Mouse (Mus musculus) layer of hippocampus, adult 18-20 months (tissue): ENCODE measurements at regions not wholly inside any gene's neighbourhood (a gene's known extent, or its start where the extent isn't known, plus 50 kb on each side); places are given as distances from the start of the nearest gene placed in this dataset.

Source experiments
- DNase-seq, 2 experiments: peaks; one replicate each; pipeline ENCODE4 v3.0.0; 2022; ENCODE audit warnings: low spot score in 2 of 2

DNA sequence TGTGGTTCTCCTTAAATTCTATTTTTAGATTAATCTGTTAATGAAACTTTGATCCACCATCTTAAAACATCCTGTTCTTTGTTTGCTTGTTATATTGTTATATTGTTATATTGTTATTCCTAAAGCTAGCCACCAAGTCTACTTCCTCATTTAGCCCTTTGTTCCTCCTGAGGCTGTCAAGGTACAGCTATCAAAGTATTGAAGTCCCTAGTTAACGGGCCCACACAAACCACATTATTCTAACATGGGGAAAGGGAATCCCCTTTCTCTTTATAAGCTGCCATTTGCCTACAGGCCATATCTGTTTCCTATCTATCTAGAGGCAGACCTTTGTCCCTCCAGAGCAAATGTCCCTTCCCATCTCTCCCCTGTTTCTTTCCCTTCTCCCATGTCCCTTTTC is 317.0 kb downstream of the Prr30 start:
- no peak for DNase-seq

DNA sequence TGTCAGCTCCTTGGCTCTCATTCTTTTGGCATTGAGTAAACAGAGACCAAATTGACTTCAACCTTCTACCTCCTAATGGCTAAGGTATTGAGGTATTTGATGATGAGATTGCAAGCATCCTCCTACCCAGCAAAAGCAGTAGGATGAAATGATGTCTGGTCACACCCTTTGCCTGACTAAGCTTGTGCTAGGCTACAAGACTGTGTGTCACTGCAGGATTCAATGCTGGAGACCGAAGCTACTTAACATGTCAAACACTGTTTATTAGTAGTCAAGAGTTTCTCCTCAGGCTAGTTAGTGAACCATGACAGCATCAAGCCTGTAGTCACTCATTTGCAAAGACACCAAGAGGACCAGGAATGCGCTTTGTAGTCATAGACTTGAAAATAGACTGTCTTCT is 320.0 kb downstream of the Prr30 start:
- DNase-seq, result no peak

DNA sequence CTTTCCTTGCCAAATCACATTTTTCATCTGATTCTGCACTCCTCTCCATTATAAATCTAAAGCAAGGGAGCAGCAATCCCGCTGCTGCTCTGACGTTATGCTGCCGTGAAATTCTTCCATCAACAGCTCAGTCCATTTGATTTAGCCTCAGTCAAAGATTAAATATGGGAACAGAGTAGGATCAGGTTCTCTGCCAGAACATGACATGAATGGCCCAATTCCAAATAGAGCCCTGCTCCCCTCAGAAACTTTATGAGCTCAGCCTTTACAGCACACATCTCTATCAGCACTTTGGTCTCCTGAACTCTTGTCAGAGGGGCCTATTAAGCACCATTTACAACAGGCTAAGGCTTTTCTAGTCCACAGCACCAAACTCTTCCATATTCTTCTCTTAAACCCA is 332.3 kb downstream of the Prr30 start:
- no peak for DNase-seq

DNA sequence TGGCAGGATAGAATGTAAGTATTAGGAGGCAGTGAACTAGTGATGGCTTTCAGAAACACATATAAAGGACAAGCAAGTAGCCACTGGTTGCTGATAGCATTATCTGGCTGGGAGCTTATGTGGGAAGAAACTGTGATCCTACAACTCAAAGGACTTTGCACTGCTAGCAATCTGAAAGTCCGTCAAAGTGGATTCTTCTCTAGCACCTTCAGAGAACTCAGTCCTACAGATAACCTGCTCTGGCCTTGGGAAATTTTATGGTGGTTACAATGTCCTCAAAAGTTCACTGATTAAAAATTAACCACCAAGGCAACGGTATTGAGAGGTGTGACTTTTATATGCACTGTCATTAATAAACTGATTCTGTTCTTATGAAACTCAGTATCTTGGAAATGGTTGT is 335.3 kb downstream of the Prr30 start:
- DNase-seq, result no peak

DNA sequence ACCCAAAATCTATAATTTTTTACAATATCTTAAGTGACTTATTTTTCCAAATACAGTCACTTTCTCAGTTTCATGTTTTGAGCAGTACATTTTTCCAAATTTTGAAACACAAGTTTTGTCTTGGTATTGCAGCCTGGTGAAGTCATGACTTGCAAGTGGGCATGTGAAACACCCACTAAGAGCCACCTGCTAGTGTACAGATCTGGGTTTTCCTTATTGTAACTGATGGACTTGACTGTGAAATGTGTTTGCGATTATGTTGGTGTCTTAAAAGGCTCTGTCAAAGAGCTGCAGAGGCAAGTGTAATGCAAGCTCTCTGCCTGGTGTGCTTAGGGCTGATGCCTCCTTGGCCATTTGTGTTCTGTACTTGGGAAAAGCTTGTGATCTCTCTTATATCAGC is 336.0 kb downstream of the Prr30 start:
- DNase-seq, result peak; percentile 2 to 15

DNA sequence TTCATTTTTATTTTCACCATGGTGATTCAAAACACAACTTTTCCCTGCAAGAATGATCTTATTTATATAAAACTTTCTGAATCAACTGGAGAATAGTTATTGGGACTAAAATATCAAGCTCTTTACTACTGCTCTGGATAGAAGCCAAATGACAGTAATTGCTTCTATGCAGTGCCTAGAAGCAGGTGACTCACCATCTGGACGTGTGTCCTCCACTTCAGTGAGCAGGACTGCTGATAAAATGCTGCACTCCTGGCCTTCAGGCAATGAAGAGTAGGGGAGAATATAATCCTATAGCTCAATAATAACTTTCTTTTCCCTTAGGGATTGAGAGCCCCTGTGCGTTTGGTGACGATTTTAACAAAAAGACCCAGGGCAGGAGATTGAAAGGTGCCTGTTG is 357.3 kb downstream of the Prr30 start:
- DNase-seq, result no peak
